Mouse (Mus musculus): Measurements from ENCODE around the gene Dpp8.
"Not testable (repeated sequence)": the region's sequence is repeated elsewhere in the genome, so short reads cannot be mapped to it uniquely, and the experiment has no call there.

Gene Dpp8

DNA sequence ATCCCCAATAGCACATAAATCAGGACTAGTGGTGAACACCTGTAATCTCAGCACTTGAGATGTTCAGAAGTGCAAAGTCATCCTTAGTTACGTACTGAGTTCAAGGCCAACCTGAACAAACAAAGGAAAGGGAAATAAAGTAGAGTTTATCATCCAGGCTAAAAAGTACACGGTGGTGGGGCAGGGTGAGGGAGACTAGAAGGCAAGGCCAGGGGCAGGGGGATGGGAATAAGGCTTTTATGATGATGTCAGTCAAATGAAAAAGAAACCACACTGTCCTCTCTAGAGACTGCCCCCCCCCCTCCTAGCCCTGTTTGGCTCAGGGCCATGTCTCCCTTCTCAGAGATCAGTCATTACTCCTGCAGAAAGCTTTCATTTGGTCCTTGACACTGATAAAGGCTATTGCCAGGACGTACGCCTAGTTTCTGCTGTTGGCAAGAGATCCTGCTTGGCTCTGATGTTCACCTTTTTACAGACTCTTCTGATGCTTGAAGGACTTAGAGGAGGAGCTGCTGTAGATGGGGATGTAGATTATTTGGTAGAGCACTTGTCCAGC is 9.6 kb upstream of the Dpp8 start:
- no peak for DNase-seq

DNA sequence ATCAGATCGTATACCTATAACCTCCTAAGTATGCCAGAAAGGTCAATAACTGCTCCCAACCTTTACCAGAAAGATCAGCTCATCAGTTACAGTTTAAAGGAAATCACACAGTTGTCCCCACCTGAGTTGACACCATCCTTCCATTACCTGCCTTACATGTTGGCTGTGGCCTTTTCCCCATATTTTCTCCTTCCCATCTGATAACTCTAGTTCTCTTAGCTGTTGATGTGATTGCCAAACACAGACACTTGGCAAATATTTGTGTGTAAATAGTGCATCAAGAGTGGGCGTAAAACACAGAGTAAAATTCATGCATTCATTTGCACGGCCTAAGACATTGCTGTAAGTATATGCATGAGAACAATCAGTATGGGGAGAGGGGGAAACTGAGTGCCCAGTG is 8.8 kb upstream of the Dpp8 start:
- no peak for DNase-seq

DNA sequence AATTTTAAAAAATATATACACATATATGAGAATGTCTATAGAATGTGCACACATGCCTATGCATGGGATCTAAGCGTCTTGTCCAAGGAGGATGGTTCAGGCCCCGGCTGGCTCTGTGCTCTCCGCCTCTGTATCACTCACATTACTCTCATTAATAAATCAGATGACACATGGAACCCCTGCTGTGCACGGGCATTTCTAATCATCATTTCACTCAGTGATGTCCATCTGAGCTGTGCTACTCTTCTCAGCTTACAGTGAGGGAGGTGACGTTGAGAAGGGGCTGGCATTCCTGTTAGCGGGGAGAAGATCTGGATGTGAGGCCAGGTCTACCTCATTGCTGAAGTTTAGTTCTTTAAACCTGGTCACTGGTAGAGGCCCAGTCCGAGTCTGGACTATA is 5.0 kb upstream of the Dpp8 start:
- no peak for DNase-seq

DNA sequence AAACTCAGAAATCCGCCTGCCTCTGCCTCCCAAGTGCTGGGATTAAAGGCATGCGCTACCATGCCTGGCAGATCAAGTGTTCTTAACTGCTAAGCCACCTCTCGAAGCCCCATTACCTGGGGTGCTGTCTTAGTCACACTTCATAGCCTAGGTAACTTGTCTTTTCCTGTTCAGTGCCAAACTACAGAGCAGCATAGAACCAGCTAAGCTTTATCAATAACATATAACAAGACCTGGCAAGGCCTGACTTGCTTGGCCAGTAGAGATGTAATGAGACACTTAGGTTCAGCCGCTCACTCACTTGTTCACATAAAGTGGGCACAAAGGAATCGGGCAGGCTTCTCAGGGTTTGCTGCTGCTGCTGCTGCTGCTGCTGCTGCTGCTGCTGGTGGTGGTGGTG is 3.9 kb upstream of the Dpp8 start:
- DNase-seq, result no peak

DNA sequence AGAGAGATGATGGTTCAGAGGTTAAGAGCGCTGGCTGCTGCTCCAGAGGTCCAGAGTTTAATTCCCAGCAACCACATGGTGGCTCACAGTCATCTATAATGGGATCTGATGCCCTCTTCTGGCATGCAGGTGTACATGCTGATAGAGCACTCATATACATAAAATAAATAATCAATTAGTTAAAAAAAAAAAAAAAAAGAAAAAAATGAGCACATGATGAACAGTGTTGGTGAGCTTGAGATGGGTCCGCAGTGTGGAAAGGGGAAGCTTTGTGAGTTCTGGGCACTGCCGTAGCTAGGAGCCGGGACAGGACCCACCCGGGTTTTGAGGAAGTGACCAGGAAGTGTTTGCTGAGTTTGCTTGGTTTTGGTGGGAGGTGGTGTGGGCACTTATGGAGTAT is 859 bp upstream of the Dpp8 start:
- DNase-seq, result not testable (repeated sequence)

DNA sequence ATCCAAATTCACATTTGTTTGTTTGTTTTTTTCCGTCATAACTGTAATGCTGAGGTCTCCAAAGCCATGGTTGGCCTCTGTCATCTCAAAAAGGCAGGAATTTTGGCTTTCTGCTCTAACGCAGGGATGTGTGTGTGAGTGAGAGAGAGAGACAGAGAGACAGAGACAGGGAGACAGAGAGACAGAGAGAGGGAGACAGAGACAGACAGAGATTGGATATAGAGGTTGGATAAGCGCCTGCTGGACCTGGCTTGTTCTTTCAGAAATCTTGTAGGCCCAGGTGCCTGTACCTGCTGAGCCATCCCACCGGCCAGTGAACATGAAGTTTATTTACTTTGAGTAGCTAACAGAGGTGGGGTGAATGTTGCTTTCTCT is 333 bp upstream of the Dpp8 start:
- DNase-seq, result no peak

DNA sequence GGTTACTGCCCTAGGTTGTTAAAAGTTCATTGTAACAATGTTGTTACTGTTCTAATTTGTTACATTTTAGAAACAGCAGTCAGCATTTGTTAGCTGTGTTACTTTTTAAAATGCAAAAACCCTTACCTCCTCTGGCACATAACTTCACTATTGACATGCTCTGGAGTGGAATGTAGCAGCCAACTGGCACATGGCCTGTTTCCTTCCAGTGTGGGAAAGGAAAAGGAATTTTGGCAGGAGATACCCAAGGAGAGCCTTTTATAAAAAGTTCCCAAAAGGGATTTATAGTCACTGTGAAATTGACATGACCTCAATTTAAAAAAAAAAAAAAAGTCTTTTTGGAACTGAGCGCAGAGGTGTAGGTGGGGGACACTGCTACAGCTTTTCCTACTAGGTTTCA is 4.2 kb downstream of the Dpp8 start:
- DNase-seq, result no peak

DNA sequence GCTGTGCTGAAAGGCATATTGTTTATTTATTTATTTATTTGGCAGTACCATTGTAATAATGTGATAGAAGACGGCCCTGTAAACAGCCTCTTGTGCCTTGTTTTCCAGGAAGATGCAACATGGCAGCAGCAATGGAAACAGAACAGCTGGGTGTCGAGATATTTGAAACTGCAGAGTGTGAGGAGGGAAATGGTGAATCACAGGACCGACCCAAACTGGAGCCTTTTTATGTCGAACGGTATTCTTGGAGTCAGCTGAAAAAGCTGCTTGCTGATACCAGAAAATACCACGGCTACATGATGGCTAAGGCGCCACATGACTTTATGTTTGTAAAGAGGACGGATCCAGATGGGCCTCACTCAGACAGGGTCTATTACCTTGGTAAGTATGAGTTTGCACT is 4.6 kb downstream of the Dpp8 start:
- DNase-seq, result no peak

DNA sequence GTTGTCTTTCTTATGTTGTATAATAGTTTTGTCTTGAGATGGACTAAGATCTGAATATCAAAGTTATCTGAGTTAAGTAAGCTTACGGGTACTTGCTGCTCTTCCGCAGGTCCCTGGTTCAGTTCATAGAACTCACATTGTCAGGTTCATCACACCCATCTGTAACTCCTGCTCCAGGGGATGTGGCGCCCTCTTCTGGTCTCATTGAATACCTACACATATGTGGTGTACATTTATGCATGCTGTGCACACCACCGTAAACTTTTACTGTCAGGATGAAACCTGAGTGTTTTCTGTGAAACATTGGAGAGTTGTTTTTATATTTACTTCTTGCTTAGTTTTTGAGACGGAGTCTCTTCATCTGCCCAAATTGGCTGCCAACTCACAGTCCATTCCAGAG is 9.2 kb downstream of the Dpp8 start:
- DNase-seq, result no peak

DNA sequence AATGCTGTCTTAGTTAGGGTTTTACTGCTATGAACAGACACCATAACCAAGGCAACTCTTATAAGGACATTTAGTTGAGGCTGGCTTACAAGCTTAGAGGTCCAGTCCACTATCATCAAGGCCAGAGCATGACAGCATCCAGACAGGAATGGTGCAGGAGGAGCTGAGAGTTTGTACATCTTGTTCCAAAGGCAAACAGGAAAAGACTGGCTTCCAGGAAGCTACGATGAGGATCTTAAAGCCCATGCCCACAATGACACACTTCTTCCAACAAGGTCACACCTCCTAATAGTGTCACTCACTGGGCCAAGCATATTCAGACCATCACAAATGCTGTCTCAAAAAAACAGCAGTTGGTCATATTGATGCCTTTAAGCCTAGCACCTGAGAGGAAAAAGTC is 14.8 kb downstream of the Dpp8 start:
- DNase-seq, result no peak

DNA sequence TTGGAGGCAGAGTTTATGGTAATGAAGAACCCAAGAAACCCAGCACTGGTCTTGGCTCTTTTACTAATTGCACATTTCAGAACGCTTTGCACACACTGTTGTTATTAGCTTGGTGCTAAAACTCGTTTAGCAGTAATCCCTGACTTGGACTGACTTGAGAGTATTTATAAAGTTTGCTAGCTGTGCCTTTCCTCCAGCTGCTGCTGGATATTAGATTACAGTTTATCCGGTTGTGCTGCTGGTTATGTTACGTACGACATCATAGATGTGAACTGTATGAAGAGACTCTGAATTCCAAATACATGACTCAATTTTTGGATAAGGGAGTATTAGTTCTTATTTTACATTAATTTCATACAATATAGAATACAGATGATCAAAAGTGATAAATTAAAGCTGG is 17.2 kb downstream of the Dpp8 start:
- DNase-seq, result no peak

DNA sequence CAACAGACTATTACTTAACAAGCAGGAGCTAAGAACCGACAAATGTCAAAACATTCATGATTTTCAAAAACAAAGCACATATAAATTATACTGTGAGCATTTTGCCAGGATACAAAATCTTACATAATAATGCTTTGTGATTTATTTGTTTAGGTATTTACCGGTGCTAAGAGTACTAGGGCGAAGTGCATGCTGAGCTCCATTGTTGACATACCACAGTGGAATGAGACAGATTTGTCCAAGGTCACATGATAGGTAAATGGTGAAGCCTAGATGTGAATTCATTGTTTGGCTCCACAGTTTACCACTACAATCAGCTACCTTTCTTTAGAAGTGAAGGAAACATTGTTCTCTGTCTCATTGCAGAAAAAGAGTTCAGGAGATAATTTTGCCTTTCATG is 18.8 kb downstream of the Dpp8 start:
- no peak for DNase-seq

DNA sequence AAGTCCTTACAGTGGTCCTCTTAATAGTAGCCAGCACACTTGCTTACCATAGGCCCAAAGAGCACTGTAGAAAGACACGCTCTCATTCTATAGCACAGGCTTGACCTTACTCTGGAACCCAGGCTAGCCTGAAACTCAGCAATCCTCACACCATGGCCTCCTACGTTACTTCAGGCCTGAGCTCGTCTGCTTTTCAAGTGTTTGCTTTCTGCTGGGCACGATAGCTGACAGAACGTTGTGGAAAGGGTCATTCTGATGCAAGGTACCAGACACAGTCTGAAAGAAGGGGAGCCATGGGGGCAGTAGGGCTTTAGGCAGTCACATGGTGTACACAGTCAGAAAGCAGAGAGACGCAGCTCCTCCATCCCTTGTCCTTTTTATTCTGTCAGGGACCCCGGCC is 32.0 kb downstream of the Dpp8 start:
- no peak for DNase-seq

DNA sequence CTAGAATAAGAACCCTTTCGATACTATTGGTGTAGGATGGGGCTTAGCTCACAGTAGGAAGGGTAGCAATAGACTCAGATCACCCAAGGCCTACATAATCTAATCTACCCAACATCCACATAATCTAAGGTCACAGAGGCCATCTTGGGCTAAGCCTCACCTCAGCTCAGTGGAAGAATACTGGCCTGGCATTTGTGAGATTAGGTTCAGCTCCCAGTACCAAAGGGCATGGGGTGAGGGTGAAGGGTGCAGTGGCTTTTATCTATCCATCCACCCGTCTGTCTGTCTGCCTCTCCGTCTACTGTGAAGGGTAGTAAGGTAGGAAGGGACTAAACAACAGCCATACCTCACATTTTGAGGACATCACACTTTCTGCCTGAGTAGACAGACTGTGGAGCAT is 38.4 kb downstream of the Dpp8 start:
- no peak for DNase-seq

DNA sequence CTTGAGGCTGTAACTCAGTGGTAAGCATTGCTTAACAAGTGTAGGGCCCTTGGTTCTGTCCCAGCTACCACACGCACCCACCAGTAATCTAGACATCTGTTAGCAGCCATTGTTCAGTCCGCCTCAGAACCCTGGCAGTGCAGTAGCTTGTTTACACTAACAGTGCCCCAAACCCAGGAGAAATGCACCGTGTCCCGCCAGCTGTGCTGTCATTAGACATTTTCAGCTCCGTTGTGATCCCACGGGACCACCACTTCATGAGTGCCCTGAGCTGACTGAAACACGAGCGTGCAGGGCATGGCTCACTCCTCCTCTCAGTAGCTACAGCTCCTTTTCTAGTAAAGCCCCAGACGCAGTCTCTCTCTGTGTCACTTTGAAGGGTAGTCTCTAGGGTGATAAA is 41.3 kb downstream of the Dpp8 start:
- no peak for DNase-seq

DNA sequence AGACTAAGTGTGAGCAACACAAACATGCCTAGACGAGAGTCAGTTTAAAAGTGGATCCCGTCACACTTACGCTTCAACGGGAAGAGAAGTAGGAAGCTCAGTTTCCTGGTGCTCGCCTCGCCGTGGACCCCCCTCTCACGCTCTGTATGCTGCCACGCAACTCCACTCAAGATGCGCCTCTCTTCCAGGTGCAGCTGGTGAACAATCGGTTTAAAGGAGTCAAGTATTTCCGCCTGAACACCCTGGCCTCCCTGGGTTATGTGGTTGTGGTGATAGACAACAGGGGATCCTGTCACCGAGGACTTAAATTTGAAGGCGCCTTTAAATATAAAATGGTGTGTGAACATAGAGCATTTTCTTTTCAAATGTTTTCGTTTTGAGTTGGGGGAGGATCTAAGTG is 42.0 kb downstream of the Dpp8 start:
- DNase-seq, result peak; percentile 56

DNA sequence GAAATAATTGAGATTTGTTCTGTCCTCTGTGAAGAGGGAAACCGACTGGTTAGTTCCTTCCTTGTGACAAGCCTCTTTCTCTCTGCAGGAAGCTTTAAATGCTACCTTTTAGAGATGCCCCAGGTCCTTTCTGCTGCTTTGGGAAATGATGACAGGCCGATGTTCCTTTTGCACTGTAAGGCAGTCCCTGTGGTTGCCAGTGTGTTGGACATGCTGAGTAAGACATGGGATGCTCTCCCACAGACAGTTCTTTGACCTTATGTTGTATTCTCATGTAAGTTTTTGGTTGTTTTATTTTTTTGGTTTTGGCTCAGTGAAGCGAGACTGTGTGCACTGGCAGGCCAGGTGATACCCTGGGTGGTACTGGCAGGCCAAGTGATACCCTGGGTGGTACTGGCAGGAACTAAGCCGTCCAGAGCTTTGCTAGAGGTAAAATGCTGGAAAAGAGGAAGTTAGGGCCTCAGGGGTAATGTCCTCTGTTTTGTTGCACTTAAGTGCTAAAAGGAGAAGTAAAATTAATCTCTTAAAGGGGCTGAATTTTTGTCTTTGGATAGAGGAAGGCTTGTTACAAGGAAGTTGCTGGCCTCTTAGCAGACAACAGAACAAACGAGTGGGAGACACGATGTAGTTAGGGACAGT is 42.8 kb downstream of the Dpp8 start:
- DNase-seq, result no peak

DNA sequence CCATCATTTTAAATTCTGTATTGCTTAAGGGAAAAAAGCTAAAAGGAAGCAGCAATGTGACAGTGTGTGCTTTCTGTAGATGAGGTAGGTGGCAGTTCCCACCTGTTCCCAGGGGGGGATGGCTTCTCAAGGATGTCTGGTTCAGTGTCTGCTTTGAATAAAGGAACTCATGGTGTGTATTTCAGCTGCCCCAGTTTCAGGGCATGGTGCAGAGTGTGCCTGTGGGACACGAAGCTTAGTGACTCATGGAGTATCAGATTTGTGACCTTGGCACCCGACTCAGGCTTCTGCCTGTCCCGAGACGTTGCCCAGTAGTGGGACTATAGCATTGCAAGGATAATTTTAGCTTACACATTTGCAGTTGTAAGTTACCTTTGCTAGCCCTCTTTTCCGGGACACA is 45.3 kb downstream of the Dpp8 start:
- DNase-seq, result no peak

DNA sequence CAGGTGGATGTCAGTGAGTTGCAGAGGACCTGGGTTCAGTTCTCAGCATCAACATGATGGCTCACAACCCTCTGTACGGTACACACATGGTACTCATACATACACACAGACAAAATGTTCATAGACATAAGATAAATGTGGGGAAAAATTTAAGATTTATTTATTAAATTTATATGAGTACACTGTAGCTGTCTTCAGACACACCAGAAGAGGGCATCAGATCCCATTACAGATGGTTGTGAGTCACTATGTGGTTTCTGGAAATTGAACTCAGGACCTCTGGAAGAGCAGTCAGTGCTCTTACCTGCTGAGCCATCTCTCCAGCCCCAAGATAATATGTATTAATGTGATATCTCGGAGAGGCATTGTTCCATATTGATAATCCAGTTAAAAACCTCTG is 47.9 kb downstream of the Dpp8 start:
- not testable (repeated sequence) for DNase-seq

DNA sequence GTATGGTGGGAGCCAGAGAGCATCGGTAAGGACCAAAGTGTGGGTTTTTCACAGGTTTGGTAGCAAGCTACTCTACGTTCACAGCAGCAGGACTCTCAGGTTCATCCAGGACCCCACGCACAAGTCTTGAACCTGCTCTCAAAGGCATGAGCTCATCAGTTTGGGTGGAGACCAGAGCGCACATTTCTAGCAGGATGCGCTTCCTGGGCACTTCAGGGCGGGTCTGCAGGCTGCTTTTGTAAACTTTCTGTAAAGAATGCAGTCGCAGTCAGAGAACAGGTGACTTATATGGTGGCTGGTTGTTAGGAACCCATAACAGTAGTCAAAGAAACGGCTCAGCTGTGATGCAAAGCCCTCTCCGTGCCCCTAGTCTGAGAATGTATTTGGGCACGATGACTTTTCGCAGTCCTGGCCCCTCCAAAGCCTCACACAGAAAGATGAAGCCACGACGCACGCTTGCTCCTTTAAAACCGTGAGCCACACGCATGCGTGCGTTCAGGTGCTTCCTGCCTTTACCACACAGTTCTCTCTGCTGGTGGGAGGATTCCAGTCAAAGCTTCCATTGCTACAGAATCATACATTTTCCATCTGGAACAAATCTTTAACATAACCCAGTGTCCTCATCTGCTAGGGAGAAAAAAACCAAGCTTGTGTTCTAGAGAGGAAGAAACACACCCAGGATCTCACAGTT is 51.0 kb downstream of the Dpp8 start:
- DNase-seq, result no peak

DNA sequence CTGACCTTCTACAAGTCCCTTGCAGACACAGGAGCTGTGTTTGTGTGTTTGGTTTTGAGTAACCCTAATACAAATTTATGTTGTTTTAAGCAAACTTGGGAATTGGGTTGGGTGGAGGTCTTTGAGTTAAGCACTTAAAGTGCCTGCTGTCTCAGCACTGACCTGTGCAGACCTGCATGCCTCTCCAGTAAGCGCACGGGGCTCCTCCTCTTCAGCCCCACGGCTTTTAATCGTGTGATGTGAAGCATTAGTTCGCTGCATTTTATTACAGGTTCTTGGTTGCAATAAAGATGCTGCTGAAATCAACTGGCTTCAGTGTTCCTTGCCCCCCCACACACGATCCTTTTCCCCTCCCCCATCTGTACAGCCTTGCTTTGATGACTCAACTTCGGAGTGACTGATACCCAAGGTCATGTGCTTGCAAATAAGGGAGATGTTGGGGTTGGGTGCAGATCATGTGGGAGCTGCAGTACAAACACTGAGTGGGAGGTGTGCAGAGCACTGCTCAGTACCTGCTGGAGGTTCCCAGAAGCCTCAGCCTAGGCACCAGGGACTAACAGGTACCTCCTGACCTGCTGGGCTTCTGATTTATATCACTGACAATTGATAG is 52.1 kb downstream of the Dpp8 start:
- DNase-seq, result no peak

DNA sequence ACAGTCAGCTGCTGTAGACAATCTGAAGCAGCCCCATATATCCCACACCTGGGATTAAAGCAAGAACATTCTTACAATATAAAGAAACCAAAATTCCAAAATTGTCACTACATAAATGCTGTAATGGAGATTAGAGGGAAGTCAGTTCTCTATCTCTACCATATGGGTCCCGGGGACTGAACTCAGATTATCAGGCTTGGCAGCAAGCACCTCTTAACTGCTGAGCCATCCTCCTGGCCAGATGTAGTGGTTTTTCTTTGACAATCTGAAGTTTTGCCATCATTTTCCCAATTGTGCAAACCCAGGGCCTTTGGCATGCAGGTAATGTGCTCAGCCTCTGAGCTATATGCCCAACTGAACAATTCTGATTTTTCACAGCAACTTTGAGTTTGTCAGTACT is 53.1 kb downstream of the Dpp8 start:
- no peak for DNase-seq

DNA sequence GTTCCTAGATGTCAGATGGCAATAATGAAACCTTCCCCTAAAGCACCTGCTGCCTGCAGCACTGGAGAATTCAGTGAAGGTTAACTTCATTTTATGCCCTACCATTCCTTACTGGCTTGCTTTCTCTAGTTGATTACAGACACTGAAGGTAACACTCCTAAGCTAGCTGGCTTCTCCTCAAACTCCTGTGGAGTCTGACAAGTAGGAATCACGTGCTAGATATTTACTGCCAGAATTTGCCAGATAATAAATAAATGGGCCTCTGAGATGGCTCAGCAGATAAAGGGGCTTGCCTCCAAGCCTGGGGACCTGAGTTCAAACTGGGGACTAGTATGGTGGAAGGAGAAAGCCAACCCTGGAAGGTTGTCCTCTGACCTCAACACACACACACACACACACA is 54.6 kb downstream of the Dpp8 start:
- DNase-seq, result no peak

DNA sequence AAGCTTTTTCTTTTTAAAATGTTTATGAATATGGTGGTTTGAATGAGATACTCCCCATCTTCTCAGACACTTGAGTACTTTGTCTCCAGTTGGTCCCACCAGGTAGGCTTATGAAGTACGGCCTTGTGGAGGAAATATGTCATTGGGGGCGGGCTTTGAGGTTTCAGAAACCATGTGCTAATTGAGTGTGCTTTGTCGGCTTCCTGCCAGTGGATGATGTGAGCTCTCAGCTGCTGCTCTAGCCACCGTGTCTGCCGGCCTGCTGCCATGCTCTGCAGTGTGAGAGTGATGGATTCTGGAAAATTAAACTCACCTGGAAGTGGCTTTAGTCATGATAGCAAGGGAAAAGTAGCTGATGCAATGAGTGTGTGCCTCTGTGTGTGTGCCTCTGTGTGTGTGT is 55.3 kb downstream of the Dpp8 start:
- DNase-seq, result peak; percentile 39

DNA sequence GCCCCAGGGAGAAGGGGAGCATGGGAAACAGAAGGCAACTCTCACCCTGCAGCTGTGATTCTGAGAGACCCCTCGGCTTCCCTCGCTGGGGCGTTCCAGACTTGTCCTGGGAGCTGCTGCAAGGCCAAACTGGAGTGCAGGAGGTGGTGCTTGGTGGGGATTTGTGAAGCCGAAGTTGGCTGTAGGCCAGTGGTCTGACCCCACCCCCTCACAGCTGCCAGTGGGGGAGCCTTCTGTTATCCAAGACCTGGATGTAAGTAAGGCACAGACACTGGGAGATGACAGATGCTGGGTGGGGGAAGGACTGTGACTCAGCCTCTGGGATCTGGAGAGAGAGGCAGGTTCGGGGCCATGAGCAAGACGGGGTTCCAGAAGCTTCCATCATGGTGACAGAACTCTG is 62.0 kb downstream of the Dpp8 start:
- DNase-seq, result no peak
